In genomic region chr9:80681709-80682108, GRCm38 (mm10) we compare ENCODE assay signal across 25 mouse cellular contexts.
DNase-seq lines count a peak whose midpoint lies in the region; ATAC-seq lines count a peak whose summit lies in the region.
"Had no signal": no experiment of that assay in that cellular context is flagged by ENCODE, and none has a peak within 500 bp of the region (broad histone marks: within the 10 kb centered on the region; RNA-seq: fewer than 3 reads in every experiment).

No protein-coding gene starts in this region.

- no peak for ATAC-seq in kidney, embryonic 14.5 days (ENCODE audit: low FRiP score, low TSS enrichment)
- peak; percentile 70 for ATAC-seq in intestine, embryonic 14.5 days (replicated peaks; ENCODE audit: low FRiP score, low TSS enrichment, low read depth)
- ATAC-seq in intestine, embryonic 16.5 days = peak; percentile 89
- ATAC-seq: activated CD4-positive, CD25-positive, alpha-beta regulatory T cell, adult 4 months; CD4-positive, CD25-positive, alpha-beta regulatory T cell, adult 4 months; forebrain, embryonic 13.5 days; forebrain, embryonic 16.5 days had no signal

- no peaks in the 10 kb centered on the region for H3K36me3 ChIP-seq in kidney, embryonic 14.5 days (ENCODE audit: control insufficient read depth, insufficient read depth, low read length)
- no peaks in the 10 kb centered on the region for H3K36me3 ChIP-seq in intestine, embryonic 14.5 days (ENCODE audit: control insufficient read depth, insufficient read depth, low read length)
- no peaks in the 10 kb centered on the region for H3K36me3 ChIP-seq in intestine, embryonic 16.5 days (ENCODE audit: control insufficient read depth, insufficient read depth, low read length)
- H3K36me3 ChIP-seq: forebrain, embryonic 10.5 days; heart, embryonic 10.5 days; heart, embryonic 13.5 days had no signal

- H3K9ac ChIP-seq in kidney, embryonic 14.5 days (ENCODE audit: low read depth, low read length) = no peak overlapping the region
- no peak overlapping the region for H3K9ac ChIP-seq in intestine, embryonic 14.5 days (ENCODE audit: low read length)
- H3K9ac ChIP-seq in intestine, embryonic 16.5 days (ENCODE audit: low read depth, low read length) = no peak overlapping the region
- H3K9ac ChIP-seq: forebrain, embryonic 13.5 days; heart, embryonic 13.5 days; hindbrain, embryonic 14.5 days had no signal

- peak; percentile 2 for DNase-seq in kidney, postnatal 14 days
- no peak for DNase-seq in intestine, embryonic 14.5 days (ENCODE audit: low spot score)
- DNase-seq in urinary bladder, postnatal 4 days (ENCODE audit: low spot score in 2 of 2) = no peak
- DNase-seq in spleen, postnatal 4 days (ENCODE audit: low spot score in 2 of 2) = no peak
- DNase-seq: adrenal gland, adult 8-10 months; adrenal gland, postnatal 25 days; cerebellum, adult 11-12 months; cerebellum, adult 8-10 months; cerebellum, postnatal 10 days; cerebellum, postnatal 36 days; gastrocnemius, postnatal 10 days; gastrocnemius, postnatal 36 days; heart, adult 2 months; heart, postnatal 14 days; heart, postnatal 4 days had no signal

- H3K4me1 ChIP-seq in kidney, embryonic 14.5 days (ENCODE audit: control insufficient read depth, insufficient read depth, low read length) = no peaks in the 10 kb centered on the region
- no peaks in the 10 kb centered on the region for H3K4me1 ChIP-seq in intestine, embryonic 14.5 days (replicated peaks; ENCODE audit: control insufficient read depth, insufficient read depth, low read length)
- no peaks in the 10 kb centered on the region for H3K4me1 ChIP-seq in intestine, embryonic 16.5 days (ENCODE audit: control insufficient read depth, insufficient read depth, low read length)
- H3K4me1 ChIP-seq: forebrain, embryonic 10.5 days; forebrain, embryonic 13.5 days; heart, embryonic 10.5 days had no signal

- H3K9me3 ChIP-seq in kidney, embryonic 14.5 days (ENCODE audit: control insufficient read depth, low read length) = no peaks in the 10 kb centered on the region
- H3K9me3 ChIP-seq in intestine, embryonic 14.5 days (ENCODE audit: control insufficient read depth, low read length) = no peaks in the 10 kb centered on the region
- no peaks in the 10 kb centered on the region for H3K9me3 ChIP-seq in intestine, embryonic 16.5 days (ENCODE audit: control insufficient read depth, low read length)
- H3K9me3 ChIP-seq: forebrain, embryonic 10.5 days; forebrain, embryonic 13.5 days; heart, embryonic 10.5 days; heart, embryonic 13.5 days had no signal

- no peak overlapping the region for H3K4me3 ChIP-seq in kidney, embryonic 14.5 days (ENCODE audit: low read length)
- H3K4me3 ChIP-seq in intestine, embryonic 14.5 days (ENCODE audit: low read depth, low read length) = no peak overlapping the region
- no peak overlapping the region for H3K4me3 ChIP-seq in intestine, embryonic 16.5 days (ENCODE audit: low read length)
- H3K4me3 ChIP-seq: forebrain, embryonic 10.5 days; forebrain, embryonic 13.5 days; heart, adult 2 months; heart, embryonic 10.5 days; heart, embryonic 13.5 days had no signal

- no peak overlapping the region for H3K4me2 ChIP-seq in kidney, embryonic 14.5 days (replicated peaks; ENCODE audit: low read depth, low read length)
- H3K4me2 ChIP-seq in intestine, embryonic 14.5 days (ENCODE audit: low read length) = no peak overlapping the region
- no peak overlapping the region for H3K4me2 ChIP-seq in intestine, embryonic 16.5 days (ENCODE audit: low read depth, low read length)
- H3K4me2 ChIP-seq: forebrain, embryonic 13.5 days; heart, embryonic 13.5 days; hindbrain, embryonic 14.5 days had no signal

- no peak overlapping the region for H3K27ac ChIP-seq in kidney, embryonic 14.5 days (ENCODE audit: low read depth, low read length)
- no peak overlapping the region for H3K27ac ChIP-seq in intestine, embryonic 14.5 days (ENCODE audit: low read depth)
- H3K27ac ChIP-seq in intestine, embryonic 16.5 days (ENCODE audit: low read length) = no peak overlapping the region
- H3K27ac ChIP-seq: forebrain, embryonic 10.5 days; forebrain, embryonic 13.5 days; heart, adult 2 months; heart, embryonic 10.5 days; heart, embryonic 13.5 days; hindbrain, embryonic 14.5 days had no signal

- 90% methylated on average over 2 of the region's 2 CpGs for WGBS in kidney, embryonic 14.5 days
- 84% methylated on average over 2 of the region's 2 CpGs for WGBS in intestine, embryonic 14.5 days
- 78% methylated on average over 2 of the region's 2 CpGs for WGBS in intestine, embryonic 16.5 days

- no peaks in the 10 kb centered on the region for H3K27me3 ChIP-seq in kidney, embryonic 14.5 days (ENCODE audit: control insufficient read depth, insufficient read depth, low read length)
- H3K27me3 ChIP-seq in intestine, embryonic 14.5 days (replicated peaks; ENCODE audit: control insufficient read depth, insufficient read depth, low read length) = no peaks in the 10 kb centered on the region
- H3K27me3 ChIP-seq in intestine, embryonic 16.5 days (replicated peaks; ENCODE audit: control insufficient read depth, insufficient read depth, low read length) = no peaks in the 10 kb centered on the region
- H3K27me3 ChIP-seq: forebrain, embryonic 13.5 days; heart, embryonic 13.5 days had no signal
